Mouse (Mus musculus) spleen, embryonic (tissue): Measurements from ENCODE around the gene Gm10803.
"Not testable (repeated sequence)": the region's sequence is repeated elsewhere in the genome, so short reads cannot be mapped to it uniquely, and the experiment has no call there.

ENCODE experiments used
- CTCF ChIA-PET: fragments of 350-600 bp; sonication (Branson Sonifier 250); formaldehyde crosslinking; loops from one replicate; lab custom pipeline; 2022; lab: Charles Lee

The Gm10803 gene

DNA sequence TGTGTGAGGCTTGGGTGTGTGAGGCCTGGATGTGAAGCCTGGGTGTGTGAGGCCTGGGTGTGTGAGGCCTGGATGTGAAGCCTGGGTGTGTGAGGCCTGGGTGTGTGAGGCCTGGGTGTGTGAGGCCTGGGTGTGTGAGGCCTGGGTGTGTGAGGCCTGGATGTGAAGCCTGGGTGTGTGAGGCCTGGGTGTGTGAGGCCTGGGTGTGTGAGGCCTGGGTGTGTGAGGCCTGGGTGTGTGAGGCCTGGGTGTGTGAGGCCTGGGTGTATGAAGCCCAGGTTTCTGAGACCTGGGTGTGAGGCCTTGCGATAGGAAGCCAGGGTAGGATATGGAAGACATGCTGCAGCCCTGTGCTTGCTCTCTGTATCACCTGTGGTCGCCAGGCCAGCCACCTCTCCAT lies at the start of gene Gm10803:
Gm10803 (plus strand) TSS at position 301 of the 400 bp plus-strand sequence.
- CTCF ChIA-PET: not testable (repeated sequence)

DNA sequence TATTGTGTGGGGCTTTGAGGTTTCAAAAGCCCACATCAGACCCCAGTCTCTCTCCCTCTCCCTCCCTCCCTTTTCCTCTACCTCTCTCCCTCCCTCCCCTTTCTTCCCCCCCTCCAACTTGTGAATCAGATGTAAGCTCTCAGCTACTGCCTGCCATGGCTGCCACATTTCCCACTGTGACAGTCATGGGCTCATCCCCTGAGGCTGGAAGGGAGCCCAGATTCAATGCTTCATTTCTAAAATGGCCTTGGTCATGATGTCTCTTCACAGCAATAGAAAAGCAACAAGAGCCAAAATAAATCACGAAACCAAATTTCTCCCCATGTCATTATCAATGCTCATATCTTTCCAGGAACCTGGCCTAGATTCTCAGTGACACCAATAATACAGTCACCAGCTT lies 49.5 kb upstream of the Gm10803 start:
- CTCF ChIA-PET: no interaction called here

DNA sequence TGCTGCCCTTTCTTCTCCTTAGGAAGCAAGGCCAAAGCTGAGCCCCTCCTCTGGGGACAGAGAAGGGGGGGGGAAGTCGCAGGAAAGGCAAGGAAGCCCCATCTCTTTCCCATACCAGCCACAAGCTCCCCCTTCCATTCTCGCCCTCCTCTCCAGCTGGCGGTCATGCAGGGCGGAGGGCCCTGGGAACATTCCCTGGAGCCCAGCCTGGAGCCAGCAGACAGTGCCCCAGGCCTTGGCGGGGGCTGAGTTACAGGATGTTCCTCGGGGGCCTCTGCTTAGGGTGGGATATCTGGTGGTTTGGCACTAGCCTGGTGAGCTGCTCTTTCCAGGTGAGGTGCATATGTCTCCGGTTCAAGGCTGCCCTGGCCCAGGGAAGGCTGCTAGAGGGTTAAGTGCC lies 48.2 kb upstream of the Gm10803 start:
- CTCF ChIA-PET: no interaction called here

DNA sequence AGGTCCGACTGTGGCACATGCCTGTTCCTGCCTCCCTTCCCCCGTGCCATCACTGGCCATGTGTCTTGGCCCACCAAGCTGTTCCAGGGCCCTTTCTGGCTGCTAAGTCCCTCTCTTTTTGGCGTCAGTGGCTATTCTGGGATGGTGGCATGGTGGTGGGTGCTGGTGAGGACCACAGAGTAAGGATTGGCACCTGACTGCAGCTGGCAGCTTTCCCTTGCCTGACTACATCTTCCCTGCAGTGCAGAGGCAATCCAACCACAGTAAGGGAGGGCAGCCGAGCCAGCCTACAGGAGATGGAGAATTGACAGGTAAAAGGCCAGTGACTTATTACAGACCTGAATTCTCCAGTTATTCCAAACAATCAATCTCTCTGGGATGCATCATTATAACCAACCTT lies 45.1 kb upstream of the Gm10803 start:
- CTCF ChIA-PET: no interaction called here

DNA sequence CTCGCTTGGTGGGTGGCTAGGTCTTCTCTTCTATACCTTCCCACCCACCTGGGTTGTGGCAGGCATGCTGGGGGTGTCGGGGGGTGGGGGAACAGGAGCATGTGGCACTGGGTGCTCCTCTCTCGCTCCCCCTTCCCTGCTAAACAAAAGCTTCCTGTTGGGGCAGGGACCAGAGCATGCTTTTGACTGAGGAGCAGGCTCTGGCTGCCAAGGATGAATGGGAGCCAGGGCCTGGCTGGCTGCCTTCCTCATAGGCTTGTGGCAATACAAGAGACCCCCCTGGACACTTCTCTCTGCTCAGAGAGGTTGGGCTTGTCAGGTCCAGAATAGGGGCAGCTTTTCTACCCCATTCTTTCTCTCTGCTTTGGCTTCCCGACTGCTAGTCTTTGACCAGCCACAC lies 39.3 kb upstream of the Gm10803 start:
- CTCF ChIA-PET: no interaction called here

DNA sequence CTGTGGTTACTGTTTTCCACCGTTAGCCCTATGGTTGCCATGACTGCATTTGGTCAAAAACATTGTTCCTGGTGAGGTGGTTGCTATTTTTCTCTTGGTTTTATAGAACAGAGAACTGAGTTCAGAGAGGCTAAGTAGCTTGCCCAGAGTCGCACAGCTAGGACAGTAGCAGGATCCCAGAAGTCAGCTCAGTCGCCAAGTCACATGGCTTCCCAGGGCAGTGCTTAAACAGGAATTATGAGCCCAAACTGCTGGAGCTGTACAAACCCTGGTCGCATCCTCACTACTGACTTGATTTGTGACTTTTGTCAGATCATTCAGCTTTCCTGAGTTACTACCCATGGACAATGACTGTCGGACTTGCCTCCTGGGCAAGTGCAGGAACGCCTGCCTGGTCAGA lies 38.8 kb upstream of the Gm10803 start:
- CTCF ChIA-PET: no interaction called here

DNA sequence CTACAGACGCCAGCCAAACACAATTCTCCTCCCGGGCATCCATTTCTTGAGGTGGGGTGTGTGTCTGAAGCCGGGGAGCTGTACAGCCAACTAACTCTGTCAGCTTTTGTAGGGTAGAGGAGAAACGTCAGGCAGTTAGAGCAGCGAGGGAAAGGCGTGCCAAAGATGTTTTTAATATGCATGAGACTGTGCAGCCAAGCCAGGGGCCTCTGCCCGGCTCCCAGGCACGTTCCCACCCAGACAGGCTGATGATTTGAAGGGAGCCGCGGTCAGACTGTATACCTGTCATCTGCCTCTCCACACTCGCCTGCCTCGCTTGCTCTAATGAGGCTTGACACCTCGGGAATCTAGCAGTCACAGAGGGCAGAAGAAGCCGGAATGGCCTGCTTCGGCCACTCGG lies 38.4 kb upstream of the Gm10803 start:
- CTCF ChIA-PET: no interaction called here

DNA sequence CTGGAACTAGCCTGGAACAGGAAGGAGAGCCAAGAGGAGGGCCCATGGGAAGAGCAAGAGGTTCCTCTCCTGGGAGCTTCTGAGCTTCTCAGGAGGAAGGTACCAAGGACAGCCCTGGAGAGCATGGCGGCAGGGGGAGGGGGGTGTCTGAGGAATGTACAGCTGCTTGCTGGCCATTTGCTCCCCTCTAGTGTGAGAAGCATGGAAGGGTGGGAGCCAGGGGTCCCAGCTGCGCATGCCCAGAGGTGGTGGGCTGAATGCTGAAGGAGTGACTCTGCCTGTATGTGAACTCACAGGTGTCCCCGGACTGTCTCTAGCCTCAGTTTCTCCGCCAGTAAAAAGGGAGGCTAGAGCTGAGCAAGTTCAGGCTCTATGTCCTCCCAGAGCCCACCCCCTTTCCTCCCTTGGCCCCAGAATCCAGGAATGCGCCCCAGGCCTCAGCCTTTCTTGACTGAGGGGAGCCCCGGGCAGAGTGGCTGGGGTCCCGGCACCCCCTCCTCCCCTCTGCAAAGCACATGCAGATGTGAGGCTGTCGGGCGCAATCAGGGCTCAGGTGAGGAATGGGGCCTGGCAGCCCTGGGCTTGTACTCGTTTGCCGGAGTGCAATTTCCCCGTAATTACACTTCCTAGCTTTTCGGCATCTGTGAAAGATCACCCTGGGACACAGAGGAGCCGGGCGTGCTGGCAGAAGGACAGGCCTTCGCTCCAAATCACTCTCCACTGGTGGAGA lies 35.2 kb upstream of the Gm10803 start:
- CTCF ChIA-PET: no interaction called here

DNA sequence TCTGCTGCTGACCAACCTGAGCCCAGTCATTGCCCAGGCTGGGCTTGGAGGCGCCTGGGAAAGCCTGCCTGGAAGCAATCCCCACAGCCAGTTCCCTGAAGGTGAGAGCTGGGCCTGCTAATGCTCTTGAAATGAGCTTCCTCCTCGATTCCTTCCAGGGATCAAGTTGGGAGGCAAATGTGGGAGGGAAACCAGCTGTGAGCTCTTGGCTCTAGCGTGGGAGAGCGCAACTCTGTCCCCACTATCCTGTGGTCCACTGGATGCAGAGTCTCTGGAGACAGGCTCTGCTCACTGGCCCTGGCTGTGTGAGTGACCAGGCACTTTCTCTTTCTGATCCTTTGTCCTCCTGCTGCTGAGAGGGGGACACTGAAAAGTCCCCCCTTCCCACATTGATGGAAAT lies 30.8 kb upstream of the Gm10803 start:
- CTCF ChIA-PET: no interaction called here

DNA sequence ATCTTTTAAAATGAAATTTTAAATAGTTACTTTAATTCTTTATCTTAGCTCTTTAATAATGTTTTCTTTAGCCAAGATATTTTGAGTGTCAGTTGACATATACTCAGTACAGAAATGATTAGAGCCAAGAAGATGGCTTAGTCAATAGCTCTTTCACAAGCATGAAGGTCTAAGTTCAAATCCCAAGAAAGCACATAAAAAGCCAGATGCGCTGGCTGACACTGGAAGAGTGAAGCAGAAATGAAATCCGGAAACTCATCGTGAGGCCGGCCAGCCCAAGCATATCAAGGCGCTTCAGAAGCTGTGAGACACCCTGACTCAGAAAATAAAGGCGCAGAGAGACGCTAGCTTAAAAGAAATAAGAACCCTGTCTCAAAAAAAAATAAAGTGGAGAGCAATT lies 26.5 kb upstream of the Gm10803 start:
- CTCF ChIA-PET: no interaction called here

DNA sequence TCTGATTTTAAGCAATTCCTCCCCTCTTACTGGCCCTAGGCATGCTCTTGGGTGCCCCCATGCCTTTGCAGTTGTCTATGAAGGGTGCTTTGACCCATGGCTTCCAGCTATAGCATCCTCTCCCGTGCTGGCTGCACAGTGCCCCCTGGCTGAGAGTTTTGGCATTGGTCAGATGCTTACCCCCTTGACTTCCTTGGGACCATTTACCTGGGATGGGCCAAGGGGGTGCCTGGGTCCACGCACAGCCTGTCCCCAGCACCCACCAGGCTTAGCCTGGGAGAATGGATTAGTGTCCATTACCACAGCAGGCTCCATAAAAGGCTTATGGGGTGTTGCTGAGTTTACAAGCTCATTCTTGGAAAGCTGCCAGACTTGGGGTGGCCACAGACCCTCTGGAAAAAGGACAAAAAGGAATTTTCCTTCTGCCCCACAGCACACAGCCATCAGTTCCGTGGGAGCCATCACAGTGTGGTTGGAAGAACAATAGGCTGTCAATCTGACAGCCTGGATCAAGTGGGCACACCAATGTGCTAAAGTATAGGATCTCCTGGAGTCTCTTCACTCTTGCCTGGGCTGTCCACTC lies 22.9 kb upstream of the Gm10803 start:
- CTCF ChIA-PET: no interaction called here

DNA sequence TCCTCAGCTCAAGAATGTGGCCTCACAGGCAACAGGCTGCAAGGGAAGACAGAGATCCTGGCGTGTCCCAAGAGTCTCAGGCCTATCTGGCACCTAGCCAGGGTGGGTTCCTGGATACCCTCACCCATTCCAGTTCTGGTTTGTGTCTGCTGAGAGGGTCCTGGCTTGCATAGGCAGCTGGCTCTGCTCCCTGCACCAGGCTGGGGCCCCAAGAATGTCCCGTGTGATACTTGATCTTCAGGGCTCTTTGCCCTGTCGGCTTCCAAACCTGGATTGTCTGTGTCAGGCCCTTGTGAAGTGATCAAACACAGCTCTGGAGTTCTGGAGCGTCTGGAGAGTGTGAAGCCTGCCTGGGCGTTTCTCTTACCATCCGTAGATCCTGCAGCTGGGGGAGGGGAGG lies 22.2 kb upstream of the Gm10803 start:
- CTCF ChIA-PET: no interaction called here

DNA sequence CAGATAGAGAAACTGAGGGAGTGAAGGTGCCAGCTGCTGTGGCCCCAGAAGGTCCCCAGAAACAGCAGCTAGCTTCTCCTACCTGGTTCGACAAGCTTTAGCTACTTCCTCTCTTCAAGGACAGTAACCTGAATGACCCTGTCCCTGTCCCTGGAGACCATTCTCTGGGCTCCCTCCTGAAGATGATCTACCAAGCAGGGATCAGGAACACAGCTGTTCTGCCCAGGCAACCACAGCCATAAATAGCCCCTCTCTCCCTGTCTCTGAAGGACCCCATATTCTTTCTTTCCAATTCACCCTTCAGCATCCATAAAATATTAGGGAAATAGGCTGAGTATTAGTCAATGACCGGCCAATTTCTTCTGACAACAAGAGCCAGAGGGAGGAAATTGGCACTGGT lies 18.6 kb upstream of the Gm10803 start:
- CTCF ChIA-PET: no interaction called here

DNA sequence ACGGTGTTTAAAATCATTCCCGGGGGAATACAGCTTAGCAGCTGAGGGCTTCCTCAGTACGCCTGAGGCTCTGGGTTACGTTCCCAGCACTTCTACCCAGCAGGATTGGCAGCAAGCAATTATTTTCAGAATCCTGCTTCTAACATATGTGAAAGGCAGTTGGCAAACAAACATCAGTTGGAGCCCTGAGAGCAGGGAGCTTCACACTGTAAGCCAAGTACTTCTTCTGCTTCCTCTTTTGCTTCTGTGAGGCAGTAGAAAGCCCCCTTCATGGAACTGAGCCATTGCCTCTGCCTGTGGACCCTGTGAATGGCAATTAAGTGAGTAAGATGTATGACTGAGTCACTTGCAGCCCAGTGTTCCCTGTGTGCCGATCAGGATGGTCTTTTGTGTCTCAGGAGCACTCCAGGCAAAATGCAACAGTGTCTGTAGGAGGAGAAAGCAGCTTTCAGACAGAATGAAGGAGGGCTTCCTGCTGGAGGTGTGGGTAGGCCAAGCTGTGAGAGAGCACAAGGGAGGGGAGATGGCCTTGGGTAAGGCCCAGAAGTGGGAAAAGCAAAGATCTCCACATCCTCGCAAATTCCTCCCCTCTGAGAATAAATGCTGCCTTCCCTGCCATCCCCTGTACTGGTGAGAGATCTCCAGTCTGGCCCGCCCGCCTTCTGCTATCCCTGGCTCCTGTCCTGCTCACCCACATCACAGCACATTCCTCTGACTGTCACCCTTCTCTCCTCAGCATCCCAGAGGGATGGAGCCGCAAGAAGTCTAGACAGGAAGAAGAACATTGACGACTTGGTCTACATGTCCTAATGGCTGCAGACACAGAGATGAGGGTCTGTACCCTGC lies 7.5 kb upstream of the Gm10803 start:
- CTCF ChIA-PET: no interaction called here

DNA sequence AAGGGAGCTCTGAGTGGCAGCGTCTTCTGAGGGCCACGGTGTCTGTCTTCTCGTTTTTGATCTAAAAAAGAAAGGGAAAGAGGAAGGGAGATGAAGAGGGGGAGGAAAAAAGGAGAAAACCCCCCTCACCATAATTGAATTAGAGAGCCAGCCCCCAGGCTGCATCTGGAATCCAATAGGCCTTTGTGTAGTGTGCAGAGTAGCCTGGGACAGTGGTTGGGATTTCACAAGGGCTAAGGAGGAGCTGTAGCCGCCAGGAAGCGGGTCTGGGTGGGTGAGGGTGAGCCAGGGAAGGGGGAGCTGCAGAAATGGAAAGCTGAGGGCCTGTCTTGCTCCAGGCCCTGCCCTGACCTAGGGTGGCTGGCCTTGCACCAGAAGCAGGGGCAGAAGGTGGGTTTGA lies 6.5 kb upstream of the Gm10803 start:
- CTCF ChIA-PET: no interaction called here

DNA sequence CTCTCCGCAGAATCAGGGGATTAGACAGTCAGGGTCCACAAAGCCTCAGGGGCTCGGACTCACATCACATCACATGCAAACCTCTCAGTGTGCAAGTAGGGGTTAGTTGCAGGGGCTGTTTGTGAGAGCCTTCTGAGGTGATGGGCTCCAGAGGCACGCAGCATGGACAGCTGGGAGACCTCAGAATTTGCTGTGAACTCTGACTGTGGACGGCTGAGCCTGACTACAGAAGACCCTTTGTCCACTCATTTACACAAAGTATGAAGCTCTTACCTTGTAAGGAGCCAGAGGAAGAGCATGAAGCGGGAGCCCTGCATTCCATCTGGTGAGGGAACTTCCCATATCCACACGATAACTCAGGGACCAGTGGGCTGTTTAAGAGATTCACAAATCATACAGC lies 5.3 kb downstream of the Gm10803 start:
- CTCF ChIA-PET: no interaction called here

DNA sequence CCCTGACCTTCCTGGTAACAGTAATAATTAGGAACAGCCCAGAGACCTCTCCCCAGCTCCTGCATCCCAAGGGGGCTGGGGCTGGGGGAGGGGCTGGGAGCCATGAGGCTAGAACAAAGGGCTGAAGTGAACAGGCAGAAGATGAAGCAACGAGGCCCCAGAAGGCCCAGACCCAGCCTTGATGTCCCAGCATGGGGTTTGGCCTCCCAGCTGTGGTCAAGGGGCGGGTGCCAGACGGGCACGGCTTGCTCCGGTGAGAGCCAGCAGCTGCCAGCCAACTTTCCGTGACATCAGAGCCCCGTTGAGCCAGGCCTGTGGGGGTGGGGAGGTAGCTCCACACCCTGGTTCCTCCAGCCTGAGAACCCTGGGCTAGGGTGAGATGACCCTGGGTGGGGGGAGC lies 7.3 kb downstream of the Gm10803 start:
- CTCF ChIA-PET: no interaction called here

DNA sequence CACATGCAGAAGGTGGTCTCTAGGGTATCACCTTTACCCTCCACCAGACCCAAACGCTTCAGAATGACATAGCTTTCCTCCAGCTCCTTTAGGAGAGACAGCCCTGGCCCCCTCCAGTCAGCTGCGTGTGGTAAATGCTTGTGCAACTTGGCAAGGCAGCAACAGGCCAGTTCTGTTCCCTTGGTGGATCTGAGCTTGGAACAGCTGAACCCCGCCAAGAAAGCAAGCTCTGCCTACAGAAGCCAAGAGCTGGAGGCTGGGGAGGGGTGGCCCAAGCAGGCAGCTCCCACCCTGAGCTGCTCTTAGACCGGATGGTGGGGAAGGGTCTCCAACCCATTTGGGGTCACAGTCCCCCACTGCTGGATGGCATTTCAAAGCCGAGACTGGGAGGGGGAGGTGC lies 12.2 kb downstream of the Gm10803 start:
- CTCF ChIA-PET: no interaction called here

DNA sequence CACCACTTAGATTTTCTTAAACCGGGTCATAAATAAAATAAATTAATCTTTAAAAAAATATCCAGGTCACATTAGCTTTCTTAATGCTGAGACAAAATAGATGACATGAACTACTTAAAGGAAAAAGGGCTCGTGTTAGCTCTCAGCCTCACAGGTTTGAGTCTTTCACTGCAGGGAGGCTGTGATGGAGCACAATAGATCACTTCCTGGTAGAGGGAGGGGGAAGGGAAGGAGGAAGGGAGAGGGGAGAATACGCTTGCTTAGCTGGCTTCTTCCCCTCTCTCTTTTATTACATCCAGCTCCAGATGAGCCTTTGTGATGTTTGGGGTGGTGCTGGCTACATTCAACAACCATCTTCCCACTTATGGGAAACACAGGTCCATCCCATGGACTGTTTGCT lies 20.9 kb downstream of the Gm10803 start:
- CTCF ChIA-PET: no interaction called here

DNA sequence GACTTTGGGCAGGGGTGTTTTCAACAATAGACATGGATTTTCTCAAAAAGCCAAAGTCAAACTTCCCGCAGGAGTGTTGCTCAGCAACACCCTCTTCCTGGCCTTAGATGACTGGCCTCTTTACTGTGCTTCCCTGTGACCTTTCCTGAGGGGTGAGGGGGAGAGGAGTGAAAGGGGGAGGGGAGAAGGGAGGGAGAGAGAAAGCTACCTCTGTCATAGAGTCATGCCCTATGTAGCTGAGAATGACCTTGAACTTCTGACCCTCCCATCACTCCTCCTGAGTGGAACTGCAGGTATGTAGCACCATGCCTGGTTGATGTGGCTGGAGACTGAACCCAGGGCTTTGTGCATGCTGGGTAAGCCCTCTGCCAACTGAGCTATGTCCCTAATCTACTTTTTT lies 25.5 kb downstream of the Gm10803 start:
- CTCF ChIA-PET: no interaction called here

DNA sequence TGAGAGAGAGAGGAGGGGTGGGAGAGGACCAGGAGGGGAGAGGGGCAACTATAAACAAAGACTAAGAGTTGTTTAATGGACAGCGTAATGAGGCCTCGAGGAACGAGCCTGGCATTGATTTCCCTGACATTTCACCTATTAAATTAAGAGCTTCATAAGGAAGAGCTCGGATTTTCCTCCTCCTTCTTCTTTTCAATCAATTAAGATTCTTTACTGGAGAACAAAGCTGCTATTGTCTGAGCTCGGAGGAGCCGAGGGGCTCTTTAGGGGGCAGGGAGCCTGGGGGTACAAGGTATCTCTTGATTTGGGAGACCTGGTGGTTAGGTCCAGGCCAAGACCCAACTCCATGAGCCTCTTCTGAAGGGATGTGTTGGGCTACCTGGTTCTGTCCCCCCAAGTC lies 27.1 kb downstream of the Gm10803 start:
- CTCF ChIA-PET: no interaction called here

DNA sequence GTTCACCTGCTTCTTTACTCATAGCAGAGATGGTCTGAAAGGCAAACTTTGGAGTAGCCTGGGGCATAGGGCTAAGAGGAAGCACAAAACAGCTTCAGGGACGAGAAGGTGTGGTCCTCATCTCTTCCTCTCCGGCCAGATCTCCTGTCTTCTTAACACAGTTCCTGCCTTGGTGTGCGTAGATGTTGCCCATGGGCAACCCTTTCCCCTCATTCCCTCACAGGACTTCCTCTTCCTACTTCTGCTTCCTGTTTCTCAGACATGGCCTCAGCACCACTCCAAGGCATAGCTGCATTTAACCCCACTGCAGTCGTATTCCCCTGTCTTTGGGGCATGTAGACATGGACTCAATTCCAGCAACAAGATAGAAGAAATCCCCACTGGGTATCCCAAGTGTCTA lies 29.5 kb downstream of the Gm10803 start:
- CTCF ChIA-PET: no interaction called here

DNA sequence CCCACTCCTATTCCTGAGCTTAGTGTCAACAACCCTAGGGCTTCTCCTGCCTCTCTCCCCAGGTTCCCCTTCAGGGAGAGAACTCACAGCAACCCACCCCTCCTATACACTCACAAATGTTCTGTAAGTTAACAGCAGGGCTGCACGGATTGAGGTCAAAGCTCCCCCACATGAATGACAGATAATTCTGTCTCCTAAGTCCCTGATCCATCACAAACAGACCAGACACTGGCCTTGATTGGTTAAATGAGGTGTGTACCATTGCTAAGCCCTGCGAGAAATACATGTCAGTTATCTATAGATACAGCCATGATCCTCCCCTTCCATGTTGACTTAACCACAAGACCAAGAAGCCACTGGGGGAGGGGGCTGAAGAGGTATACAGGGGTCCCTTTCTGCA lies 31.3 kb downstream of the Gm10803 start:
- CTCF ChIA-PET: no interaction called here
